Mouse (Mus musculus) embryo, embryonic 11.5 days (tissue): ENCODE measurements at regions not wholly inside any gene's neighbourhood (a gene's known extent, or its start where the extent isn't known, plus 50 kb on each side); places are given as distances from the start of the nearest gene placed in this dataset.
A peak's percentile ranks its signal among the peaks of the same experiment; 100 is the strongest.

Source experiments
- DNase-seq: peaks from one replicate; pipeline ENCODE4 v3.0.0-alpha.2; 2012; ENCODE audit warnings: low read depth, low spot score

- no peak for DNase-seq
Measured at GRCm38 (mm10) chr11:28782486-28782885, 70.5 kb upstream of the Efemp1 start.

- no peak for DNase-seq
Measured at GRCm38 (mm10) chr11:28770831-28771230, 82.2 kb upstream of the Efemp1 start.

- no peak for DNase-seq
Measured at GRCm38 (mm10) chr11:28760751-28761150, 92.3 kb upstream of the Efemp1 start.

- DNase-seq = peak; percentile 47
Measured at GRCm38 (mm10) chr11:28734941-28735597, 117.9 kb upstream of the Efemp1 start.

- no peak for DNase-seq
Measured at GRCm38 (mm10) chr11:28734581-28734931, 118.4 kb upstream of the Efemp1 start.

- no peak for DNase-seq
Measured at GRCm38 (mm10) chr11:28733877-28734580, 119.0 kb upstream of the Efemp1 start.

GRCm38 (mm10) chr11:28730140-28730539 is 122.9 kb upstream of the Efemp1 start:
- DNase-seq = no peak

- DNase-seq = no peak
Measured at GRCm38 (mm10) chr11:28709511-28709910, 125.4 kb upstream of the Ccdc85a start.

GRCm38 (mm10) chr11:28708431-28708830 is 124.3 kb upstream of the Ccdc85a start:
- no peak for DNase-seq

- DNase-seq = no peak
Measured at GRCm38 (mm10) chr11:28702384-28702783, 118.3 kb upstream of the Ccdc85a start.

- no peak for DNase-seq
Measured at GRCm38 (mm10) chr11:28701379-28701778, 117.3 kb upstream of the Ccdc85a start.

GRCm38 (mm10) chr11:28699766-28700165 is 115.6 kb upstream of the Ccdc85a start:
- no peak for DNase-seq

GRCm38 (mm10) chr11:28697644-28698480 is 113.7 kb upstream of the Ccdc85a start:
- no peak for DNase-seq

GRCm38 (mm10) chr11:28695031-28695430 is 110.9 kb upstream of the Ccdc85a start:
- DNase-seq = no peak

GRCm38 (mm10) chr11:28693303-28693702 is 109.2 kb upstream of the Ccdc85a start:
- DNase-seq = no peak

GRCm38 (mm10) chr11:28692263-28693194 is 108.4 kb upstream of the Ccdc85a start:
- peak; percentile 49 for DNase-seq

GRCm38 (mm10) chr11:28688436-28688835 is 104.3 kb upstream of the Ccdc85a start:
- DNase-seq = no peak

GRCm38 (mm10) chr11:28685407-28685806 is 101.3 kb upstream of the Ccdc85a start:
- no peak for DNase-seq

- no peak for DNase-seq
Measured at GRCm38 (mm10) chr11:28681311-28681710, 97.2 kb upstream of the Ccdc85a start.

GRCm38 (mm10) chr11:28670765-28671164 is 86.6 kb upstream of the Ccdc85a start:
- no peak for DNase-seq

- DNase-seq = no peak
Measured at GRCm38 (mm10) chr11:28669359-28669758, 85.2 kb upstream of the Ccdc85a start.
